Mouse (Mus musculus): ENCODE data around the gene Timm29.

Gene Timm29

GRCm38 (mm10) chr9:21592703-21593121 lies at the start of gene Timm29, which contains the start of gene Yipf2:
Gene Timm29 (plus strand): TSS chr9:21592722.
Gene Yipf2 (minus strand): TSS chr9:21592828.
- peak; percentile 67 to 82 for DNase-seq (ENCODE audit: low spot score in 2 of 2)

DNA sequence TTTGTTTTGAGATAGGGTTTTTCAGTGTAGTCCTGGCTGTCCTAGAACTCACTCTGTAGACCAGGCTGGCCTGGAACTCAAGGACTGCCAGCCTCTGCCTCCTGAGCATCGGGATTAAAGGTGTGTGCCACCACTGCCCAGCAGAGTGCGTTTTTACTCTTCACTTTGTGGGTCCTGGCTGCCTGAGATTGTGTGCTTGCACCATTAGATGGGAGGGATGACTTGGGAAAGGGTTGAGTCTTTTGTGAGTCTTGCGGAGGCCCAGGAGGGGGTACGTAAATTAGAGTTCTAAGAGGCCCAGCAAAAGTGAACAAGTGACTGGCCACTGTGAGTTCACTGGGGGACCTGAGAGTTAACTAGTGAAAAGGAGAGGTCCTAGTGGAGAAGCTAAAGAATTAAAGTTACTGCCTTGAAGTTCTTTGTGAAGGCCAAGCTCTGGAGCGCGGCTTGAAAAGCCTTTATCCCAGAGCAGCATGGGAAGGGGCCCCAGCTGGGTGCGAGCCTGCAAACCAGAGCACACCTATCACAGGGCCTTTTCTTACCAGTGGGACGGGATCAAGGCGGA lies 47.1 kb upstream of the Timm29 start:
- no peak for DNase-seq (ENCODE audit: low spot score in 2 of 2)

DNA sequence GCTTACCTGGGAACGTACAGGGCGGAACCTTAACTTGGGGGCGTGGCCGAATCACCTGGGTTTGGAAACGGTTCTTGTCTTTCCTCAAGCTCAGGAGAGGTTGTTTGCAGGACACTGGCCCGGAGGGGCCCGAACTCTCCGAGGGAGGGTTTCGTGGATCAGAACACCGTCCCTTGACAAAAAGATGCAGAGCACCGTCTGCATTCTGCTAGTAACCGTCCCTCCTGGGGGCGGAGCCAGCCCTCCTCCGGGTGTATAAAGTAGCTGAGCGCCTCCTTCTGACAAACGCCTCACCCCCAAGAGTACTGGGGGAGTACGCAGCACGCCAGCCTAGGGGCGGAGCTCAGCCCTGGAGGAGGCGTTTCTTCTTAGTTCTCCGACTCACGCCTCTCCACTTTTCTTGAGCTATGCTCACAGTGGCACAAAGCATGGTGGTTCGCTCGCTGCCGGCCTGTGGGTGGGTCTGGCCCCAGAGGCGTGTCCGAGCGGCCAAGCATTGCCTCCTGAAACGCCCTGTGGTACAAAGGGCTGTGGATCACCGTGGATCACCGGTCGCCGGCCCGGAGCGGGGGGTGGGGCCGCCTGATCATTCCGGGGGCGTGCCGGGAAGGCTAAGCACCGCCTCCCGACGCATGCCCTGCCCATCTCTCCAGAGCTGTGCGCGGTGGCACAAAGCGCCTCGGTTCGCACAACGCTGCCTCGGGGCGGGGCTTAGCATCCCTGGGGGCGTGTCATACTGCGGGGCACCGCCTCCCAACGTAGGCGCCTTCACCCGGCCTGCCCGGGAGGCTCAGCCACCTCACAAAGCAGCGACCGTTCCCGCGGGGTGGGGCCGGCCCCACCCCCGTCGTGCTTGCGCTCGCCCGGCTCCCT lies 46.4 kb upstream of the Timm29 start:
- DNase-seq (ENCODE audit: low spot score in 2 of 2) = peak; percentile 100

GRCm38 (mm10) chr9:21546789-21547074 lies 45.8 kb upstream of the Timm29 start, which contains the start of gene Carm1:
Gene Carm1 (plus strand): TSS chr9:21546894.
- no peak for DNase-seq (ENCODE audit: low spot score in 2 of 2)

GRCm38 (mm10) chr9:21547075-21547941 lies 45.2 kb upstream of the Timm29 start:
- DNase-seq (ENCODE audit: low spot score in 2 of 2) = peak in 1 of 2 experiments; percentile 36

- no peak for DNase-seq (ENCODE audit: low spot score in 2 of 2)
Observed at GRCm38 (mm10) chr9:21551049-21551448, 41.5 kb upstream of the Timm29 start.

DNA sequence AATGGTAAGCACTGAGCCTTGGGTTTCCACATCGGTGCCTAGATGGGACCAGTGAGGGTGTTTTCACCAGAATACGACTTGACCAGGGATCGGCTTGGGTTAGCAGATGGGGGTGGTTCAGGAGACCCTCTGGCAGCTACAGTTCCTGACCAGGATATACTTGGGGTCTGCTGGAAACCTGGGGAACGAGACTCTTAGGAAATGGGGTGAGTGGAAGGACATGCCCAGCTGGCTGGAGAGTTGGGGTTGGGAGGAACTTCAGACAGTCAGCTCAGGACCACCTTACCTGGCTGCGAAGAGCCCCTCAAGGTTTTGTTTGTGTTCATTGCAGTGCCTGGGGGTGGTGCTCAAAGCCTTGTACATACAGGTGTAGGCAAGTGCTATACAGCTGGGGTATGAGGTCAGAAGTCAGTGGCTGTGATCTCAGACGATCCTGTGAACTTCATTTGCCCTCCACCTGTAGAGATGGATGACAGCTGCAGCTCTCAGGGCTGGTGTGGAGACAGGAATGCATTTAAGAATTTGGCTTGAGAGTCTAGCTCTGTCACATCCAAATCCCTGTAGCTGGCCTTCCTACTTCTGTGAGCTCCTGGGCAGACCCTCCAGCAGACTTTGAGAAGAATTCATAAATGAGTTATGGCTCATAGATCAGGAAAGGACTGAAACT lies 38.8 kb upstream of the Timm29 start:
- no peak for DNase-seq (ENCODE audit: low spot score in 2 of 2)

DNA sequence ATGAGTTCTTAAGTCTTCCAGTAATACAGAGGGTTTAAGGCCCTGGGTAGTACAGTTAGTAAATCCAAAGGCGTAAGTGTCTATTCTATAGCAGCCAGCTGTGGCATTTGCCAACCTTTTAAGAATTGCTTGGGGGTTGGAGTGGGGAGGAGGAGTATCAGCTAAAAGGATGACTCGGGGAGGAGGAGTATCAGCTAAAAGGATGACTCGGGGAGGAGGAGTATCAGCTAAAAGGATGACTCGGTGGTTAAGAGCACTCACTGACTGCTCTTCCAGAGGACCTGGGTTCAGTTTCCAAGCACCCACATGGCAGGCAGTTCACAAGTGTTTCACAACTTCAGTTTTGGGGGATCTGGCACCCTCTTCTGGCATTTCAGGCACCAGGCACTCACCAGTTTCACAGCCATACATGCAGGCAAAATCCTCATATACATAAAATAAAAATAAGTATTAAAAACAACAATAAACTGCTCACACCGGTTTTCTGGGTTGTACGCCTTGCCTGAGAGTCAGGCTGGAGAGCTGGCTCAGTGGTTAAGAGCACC lies 37.3 kb upstream of the Timm29 start:
- DNase-seq (ENCODE audit: low spot score in 2 of 2) = no peak

GRCm38 (mm10) chr9:21556996-21557395 lies 35.5 kb upstream of the Timm29 start:
- no peak for DNase-seq (ENCODE audit: low spot score in 2 of 2)

DNA sequence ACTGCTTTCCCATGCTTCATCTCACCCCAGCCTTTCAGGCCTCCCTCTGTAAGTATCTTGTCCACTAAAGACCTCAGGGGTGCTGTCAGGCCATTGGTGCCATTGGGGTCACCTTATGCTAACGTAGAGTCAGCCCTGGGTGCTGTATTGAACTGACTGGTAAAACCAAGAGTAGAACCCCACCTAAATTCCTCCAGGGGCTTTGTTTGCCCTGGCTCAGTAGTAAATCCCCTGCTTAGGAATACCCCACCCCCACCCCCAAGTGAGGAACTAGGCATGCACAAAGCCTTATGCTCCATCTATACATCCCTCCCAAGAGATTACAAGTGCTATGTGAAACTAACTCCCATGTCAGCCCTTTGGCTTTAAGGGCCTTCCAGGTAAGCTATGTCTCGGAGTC lies 35.0 kb upstream of the Timm29 start:
- no peak for DNase-seq (ENCODE audit: low spot score in 2 of 2)

DNA sequence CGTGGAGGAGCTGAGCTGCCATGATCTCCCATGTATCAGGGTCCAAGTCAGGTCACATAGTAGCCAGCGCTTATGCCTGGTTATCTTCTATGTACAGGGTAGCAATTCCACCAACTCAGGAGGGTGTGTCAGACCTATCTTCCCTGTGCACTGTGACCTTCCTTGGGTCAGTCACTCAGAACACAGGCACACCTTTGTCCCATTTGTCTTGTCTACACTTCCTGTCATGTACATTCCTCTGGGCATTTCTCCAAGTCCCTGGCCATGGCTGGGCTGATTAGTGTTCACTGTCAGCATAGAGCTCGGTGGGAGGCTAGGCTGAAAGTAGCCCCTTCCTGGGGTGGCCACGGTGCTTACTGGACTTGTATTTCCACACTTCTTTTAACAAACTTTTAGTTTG lies 34.2 kb upstream of the Timm29 start:
- DNase-seq (ENCODE audit: low spot score in 2 of 2) = peak; percentile 57 to 67

DNA sequence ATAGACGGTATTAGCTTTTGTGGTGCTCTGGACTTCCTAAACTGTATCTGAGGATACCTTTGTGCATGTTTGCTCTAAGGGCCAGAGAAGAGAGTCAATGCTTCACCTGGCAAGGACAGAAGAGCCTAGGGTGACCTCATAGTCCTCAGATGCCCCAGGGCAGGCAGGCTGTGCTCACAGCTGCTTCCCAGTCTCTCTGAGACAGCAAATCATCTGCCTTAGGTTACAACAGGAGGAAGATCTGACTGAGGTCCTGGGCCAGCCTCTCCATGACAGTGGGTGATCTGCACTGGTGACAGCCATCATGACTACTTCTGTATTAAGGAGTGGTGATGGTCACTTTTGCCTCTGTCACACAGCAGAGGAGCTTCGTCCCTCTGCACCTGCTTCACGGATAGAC lies 33.4 kb upstream of the Timm29 start:
- DNase-seq (ENCODE audit: low spot score in 2 of 2) = no peak

DNA sequence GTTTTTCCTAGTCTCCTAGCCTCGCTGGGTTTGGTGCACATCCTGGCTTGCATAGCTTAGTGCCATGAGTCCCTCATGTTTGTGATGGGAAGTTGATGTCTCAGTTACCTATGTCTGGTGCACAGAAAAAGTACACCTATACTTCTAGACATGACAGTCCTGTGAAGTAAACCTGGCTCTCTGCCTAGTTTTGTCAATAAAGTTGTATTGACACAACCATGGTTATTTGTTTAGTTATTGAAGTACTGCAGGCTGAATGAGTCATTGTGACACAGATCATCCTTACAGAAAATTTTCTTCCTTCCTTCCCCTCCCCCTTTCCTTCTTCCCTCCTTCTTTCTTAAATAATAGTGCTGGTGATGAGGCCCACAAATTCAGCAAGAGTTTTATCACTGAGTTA lies 28.1 kb upstream of the Timm29 start:
- DNase-seq (ENCODE audit: low spot score in 2 of 2) = no peak

DNA sequence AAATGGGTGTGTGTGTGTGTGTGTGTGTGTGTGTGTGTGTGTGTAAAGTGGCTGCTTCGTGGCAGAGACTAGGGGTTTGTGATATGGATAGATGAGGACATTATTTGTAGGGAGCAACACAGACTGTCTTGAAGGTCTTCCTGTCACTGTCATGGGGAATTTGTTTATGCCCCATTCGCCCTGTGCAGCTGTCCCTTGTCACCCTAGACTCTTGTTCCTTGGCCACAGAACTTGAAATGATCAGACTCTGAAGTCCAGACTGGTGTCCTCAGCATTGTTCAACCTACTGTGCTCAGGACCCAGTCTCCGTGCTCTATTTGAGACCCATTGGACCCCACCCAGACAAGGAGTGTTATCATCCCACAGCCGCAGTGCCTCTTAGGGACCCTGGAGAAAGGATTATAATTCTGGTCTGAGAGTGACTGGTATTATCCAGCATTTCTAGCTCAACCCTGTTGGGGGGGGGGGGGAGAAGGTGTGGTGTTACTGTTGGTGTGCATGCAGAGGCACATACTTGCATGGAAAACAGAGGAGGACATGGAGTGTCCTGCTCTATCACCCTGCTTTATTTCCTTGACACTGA lies 27.4 kb upstream of the Timm29 start:
- DNase-seq (ENCODE audit: low spot score in 2 of 2) = no peak

GRCm38 (mm10) chr9:21566538-21566937 lies 26.0 kb upstream of the Timm29 start:
- no peak for DNase-seq (ENCODE audit: low spot score in 2 of 2)

- no peak for DNase-seq (ENCODE audit: low spot score in 2 of 2)
Observed at GRCm38 (mm10) chr9:21567051-21567450, 25.5 kb upstream of the Timm29 start.

DNA sequence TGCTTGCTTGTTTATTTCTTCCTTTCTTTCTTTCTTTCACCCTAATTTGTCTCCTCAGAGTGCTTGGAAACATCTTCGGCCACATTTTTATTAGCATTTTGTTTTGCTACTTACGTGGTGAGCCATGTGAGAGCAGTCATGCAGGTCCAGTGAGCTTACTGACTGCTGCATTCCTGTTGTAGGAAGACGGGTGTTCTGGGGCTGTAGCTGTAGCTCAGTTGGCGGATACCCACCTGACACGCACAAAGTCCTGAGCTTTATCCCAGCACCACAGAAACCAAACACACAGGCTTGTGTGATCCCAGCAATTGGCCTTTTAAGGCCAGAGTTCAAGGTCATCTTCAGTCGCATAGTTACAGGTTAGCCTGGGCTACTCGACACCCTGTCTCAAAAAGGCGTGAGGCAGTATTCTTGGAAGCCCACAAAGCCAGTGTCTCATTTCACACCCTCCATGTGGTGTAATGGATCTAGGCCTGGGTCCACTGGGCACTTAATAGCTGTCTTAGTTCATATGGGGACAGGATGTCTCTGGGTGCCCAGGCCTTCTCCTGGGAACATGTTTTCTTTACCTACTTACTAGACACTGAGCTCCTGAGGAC lies 23.8 kb upstream of the Timm29 start:
- no peak for DNase-seq (ENCODE audit: low spot score in 2 of 2)

GRCm38 (mm10) chr9:21574012-21574801 lies 18.3 kb upstream of the Timm29 start:
- DNase-seq (ENCODE audit: low spot score in 2 of 2) = no peak

GRCm38 (mm10) chr9:21575253-21575652 lies 17.3 kb upstream of the Timm29 start:
- DNase-seq (ENCODE audit: low spot score in 2 of 2) = no peak

GRCm38 (mm10) chr9:21576286-21576685 lies 16.2 kb upstream of the Timm29 start:
- DNase-seq (ENCODE audit: low spot score in 2 of 2) = no peak

Measured in spleen, postnatal 14 days (tissue).